Mouse (Mus musculus): ENCODE data around the gene Taf1. TPM values are rescaled to one million over a fixed set of nuclear protein-coding genes. Genes with fewer than 3 reads are reported as not detected.

Taf1 gene
- polyA plus RNA-seq, 1 experiment from 2014 or later, result 16.2 TPM

DNA sequence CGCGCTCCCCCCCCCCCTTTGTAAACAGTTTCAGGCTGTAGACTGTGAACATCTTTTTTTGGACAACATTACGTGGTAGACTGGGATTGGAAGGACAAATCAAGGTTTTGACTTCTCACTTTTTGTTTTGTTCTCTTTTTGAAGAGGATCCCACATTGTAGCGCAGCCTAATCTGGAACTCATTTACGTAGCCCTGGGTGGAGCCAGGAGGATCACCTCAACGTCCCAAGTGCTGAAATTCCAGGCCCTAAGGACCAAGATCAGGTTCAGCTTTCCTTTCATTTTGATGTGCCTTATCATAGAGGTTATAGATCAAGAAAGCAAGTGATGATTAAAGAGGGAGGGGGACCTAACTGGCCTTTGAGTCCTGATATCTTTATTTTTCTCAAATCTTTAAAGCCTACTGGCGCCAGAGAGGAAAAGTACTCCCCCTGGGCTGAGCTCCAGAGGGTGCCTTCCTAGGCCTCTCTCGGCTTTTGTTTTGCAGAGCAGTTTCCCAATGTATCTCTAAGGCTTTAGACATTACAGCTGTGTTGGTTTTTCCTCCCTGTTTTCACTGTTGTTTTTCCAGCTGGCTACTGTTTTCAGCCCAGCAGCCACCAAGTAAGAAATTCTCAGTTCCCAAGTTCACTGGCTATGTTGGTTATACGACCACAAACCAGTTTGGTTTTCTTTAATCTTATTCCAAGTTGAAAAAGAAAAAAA is 104.4 kb downstream of the Taf1 start:
- 19% methylated on average over 9 of the region's 9 CpGs for WGBS
- Histone ChIP-seq H3K27me3 (ENCODE audit: insufficient read depth, poor library complexity, severe bottlenecking) (peaks cover 34% of the 10 kb centered on the region), H3K36me3 (no peaks in the 10 kb centered on the region), H3K27ac (no peak overlapping the region), H3K9me3 (no peaks in the 10 kb centered on the region), H3K4me3 (no peak overlapping the region), H3K4me1 (replicated peaks) (no peaks in the 10 kb centered on the region; the same call in 1 of the 2 replicates)
- DNase-seq (ENCODE audit: low spot score), result no peak

DNA sequence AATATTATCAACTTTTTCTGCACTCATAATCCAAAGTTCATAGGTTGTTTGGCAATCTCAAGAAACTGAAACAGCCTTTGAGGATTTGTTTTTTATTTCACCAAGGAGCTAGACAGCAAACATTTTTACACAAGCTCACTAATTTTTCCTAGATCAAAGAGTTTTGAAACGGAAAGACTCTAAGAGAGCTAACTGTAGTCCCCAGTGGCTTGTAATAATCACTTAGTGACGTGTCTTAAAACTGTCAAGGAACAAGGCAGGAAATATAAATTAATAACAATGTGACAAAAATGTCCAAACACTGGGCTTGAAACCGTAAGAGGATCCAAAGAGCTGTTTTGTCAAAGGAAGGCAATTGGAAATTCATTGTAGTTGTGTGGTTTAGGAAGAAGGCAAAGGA is 106.3 kb downstream of the Taf1 start:
- peaks cover 4% of the 10 kb centered on the region; the same call in 1 of the 2 replicates for H3K4me1 ChIP-seq (replicated peaks)
- H3K27me3 ChIP-seq (ENCODE audit: insufficient read depth, poor library complexity, severe bottlenecking), result peaks cover 31% of the 10 kb centered on the region
- DNase-seq (ENCODE audit: low spot score), result no peak
- no peaks in the 10 kb centered on the region for H3K9me3 ChIP-seq
- 35% methylated on average over 3 of the region's 3 CpGs for WGBS
- peaks cover 2% of the 10 kb centered on the region for H3K36me3 ChIP-seq
- H3K4me3 ChIP-seq, result peak overlapping the region; percentile 71
- peak overlapping the region; percentile 92 for H3K27ac ChIP-seq

DNA sequence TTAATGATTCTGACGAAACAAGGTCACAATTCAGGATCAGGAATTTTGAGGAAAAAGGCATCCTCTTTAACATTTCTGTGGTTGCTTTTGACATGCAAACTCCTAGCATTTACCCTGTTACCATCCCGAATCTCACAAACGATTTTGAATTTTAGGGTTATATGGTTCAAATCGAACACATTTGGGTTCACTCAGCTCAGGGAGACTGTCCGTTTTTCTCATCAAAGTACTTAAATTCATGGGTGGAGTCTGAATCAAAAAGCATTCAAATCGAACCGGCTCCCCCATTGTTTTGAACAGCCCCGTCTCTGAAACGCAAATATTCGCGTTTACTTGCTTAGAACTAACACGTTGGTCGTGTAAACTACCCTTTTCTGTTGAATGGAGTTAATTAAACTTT is 106.8 kb downstream of the Taf1 start:
- peak overlapping the region; percentile 92 for H3K27ac ChIP-seq
- DNase-seq (ENCODE audit: low spot score), result peak; percentile 10
- H3K4me3 ChIP-seq, result peak overlapping the region; percentile 71
- peaks cover 4% of the 10 kb centered on the region; the same call in 1 of the 2 replicates for H3K4me1 ChIP-seq (replicated peaks)
- peaks cover 31% of the 10 kb centered on the region for H3K27me3 ChIP-seq (ENCODE audit: insufficient read depth, poor library complexity, severe bottlenecking)
- WGBS, result 16% methylated on average over 13 of the region's 13 CpGs
- H3K36me3 ChIP-seq, result peaks cover 7% of the 10 kb centered on the region
- no peaks in the 10 kb centered on the region for H3K9me3 ChIP-seq

DNA sequence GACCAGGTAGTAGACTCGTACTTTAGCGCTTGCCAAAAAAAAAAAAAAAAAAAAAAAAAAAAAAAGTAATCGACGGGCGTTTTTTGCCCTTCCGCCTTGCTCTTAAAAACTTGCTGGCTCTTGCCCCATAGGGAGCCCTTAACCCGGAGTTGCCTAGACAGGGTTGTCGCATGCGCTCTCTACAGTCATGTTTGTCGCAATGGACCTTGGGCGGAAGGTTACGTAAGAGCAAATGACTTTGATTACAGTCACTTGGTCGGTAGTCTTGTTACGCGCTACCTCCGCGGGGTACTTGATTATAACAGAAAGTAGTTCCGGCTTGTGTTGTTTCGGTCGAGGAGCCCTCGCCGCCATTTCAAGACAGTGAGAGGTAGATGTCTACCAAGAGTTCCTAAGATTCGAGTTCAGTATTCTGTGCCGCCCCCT is 107.2 kb downstream of the Taf1 start, which contains the start of gene Ogt:
TSS of gene Ogt (plus strand) at position 320 of the 426 bp plus-strand sequence.
- no peaks in the 10 kb centered on the region for H3K9me3 ChIP-seq
- peak within 1 kb of the TSS; percentile 92 for H3K27ac ChIP-seq
- WGBS, result 10% methylated on average over 24 of the region's 24 CpGs
- H3K36me3 ChIP-seq, result peaks cover 10% of the 10 kb centered on the region
- peaks cover 4% of the 10 kb centered on the region; the same call in 1 of the 2 replicates for H3K4me1 ChIP-seq (replicated peaks)
- H3K27me3 ChIP-seq (ENCODE audit: insufficient read depth, poor library complexity, severe bottlenecking), result peaks cover 31% of the 10 kb centered on the region
- peak; percentile 87 for DNase-seq (ENCODE audit: low spot score)
- peak within 1 kb of the TSS; percentile 71 for H3K4me3 ChIP-seq

DNA sequence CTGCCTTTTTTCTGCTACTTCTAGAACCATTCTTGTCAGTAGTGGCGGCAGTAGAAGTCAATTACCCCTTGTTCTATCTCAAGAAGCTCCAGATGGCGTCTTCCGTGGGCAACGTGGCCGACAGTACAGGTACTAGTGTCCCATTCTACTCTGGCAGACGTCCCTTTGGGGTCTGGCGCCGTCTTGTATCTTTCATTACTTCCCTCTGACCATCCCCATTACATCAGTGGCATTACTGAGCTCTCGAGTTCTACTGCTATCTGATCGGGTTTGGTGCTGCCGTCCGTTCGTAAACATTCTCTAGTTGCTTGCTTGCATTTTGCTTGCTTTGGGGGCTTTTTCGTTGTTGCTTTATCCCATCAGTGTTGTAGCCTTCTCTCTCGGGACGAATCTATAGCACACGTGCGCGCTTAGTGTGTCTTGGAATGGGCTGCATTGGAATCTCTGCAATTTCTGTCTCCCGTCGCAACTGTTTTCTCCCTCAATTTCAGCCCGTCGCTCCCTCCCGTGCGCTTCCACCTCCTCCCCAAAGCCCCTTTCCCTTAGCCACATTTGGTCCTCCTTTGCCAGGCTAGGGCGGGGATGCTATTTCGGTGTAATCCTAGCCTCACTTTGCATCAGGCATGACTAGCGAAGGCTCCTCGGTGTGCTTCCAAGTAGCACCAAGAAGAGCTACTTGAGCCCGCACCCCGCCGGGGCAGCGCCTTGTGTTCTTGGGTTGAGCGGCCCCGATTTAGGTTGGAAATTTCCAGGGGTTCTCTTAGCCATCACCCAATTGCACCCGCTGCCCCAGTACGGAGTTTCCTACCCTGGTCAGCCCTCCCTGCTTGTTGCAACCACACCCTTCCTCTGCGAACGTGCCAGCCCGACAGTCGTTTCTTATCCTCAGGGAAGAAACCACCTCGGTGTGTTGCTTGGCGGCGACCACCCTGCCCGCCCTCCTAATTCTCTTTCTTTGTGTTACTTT is 107.9 kb downstream of the Taf1 start:
- WGBS, result 15% methylated on average over 45 of the region's 45 CpGs
- Histone ChIP-seq H3K36me3 (peaks cover 16% of the 10 kb centered on the region), H3K27ac (peak overlapping the region; percentile 92), H3K27me3 (ENCODE audit: insufficient read depth, poor library complexity, severe bottlenecking) (peaks cover 31% of the 10 kb centered on the region), H3K9me3 (no peaks in the 10 kb centered on the region), H3K4me3 (peak overlapping the region; percentile 71), H3K4me1 (replicated peaks) (peaks cover 4% of the 10 kb centered on the region; the same call in 1 of the 2 replicates)
- peak; percentile 40 for DNase-seq (ENCODE audit: low spot score)

DNA sequence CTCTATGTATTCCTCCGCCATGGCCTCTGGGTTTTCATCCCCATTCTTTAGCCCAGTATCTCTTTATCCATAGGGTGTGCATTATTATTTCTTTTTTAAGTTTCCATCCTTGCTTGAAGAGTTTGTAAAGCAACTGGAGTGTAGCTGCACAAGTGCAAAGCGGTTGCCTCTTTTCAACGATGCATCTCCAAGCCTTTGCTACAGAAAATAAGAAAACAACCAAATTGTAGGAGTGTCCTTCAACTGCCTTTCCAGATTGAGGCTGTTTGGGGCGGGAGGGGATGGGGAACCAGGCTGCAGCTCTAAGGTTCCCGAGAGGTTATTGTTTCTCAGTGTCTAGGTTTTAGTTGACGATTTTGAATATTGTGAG is 108.6 kb downstream of the Taf1 start:
- WGBS, result 11% methylated on average over 6 of the region's 6 CpGs
- Histone ChIP-seq H3K27ac (peak overlapping the region; percentile 92), H3K27me3 (ENCODE audit: insufficient read depth, poor library complexity, severe bottlenecking) (peaks cover 31% of the 10 kb centered on the region), H3K4me1 (replicated peaks) (peaks cover 4% of the 10 kb centered on the region; the same call in 1 of the 2 replicates), H3K36me3 (peaks cover 21% of the 10 kb centered on the region), H3K9me3 (no peaks in the 10 kb centered on the region), H3K4me3 (peak overlapping the region; percentile 71)
- DNase-seq (ENCODE audit: low spot score), result no peak

DNA sequence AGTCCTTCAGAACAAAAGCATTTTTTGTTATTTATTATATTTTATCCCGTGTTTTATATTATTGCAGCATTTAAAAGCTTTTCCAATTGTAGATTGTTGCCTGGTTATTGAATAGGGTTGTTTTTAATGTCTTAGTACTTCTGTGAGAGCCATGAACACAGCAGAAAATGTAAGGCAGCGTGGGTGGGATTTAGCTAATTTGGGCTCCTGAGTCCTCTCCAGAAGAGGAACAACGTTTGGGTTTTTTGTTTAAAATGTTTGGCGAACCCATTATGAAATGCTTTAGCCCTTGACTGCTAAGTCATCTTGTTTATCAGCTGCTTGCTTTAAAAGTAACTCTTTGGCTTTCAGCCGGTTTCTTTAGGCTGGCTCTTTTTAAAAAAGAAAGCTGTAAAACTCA is 109.6 kb downstream of the Taf1 start:
- Histone ChIP-seq H3K27me3 (ENCODE audit: insufficient read depth, poor library complexity, severe bottlenecking) (peaks cover 29% of the 10 kb centered on the region), H3K27ac (peak overlapping the region; percentile 92; the same call in 1 of the 2 replicates), H3K4me1 (replicated peaks) (peaks cover 4% of the 10 kb centered on the region; the same call in 1 of the 2 replicates), H3K4me3 (peak overlapping the region; percentile 71), H3K36me3 (peaks cover 27% of the 10 kb centered on the region), H3K9me3 (no peaks in the 10 kb centered on the region)
- 25% methylated on average over 5 of the region's 5 CpGs for WGBS
- no peak for DNase-seq (ENCODE audit: low spot score)

DNA sequence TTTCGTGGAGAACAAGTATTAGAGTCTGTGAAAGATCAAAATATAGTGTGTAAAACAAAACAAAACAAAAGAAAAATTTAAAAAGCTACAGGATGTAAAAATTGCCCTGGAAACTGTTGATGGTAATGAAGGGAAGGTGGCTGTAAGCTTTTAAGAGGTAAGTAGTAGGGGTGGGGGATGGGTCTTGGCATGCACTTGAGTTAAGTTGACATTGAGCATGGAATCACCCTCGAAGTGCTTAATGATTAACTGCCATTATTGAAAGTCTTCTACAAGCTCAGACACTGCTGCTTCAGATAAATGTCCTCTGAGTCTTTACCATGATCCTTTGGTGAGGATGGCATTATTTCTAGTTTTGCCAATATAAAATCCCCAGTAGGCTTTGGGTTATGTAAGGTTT is 112.8 kb downstream of the Taf1 start:
- no peak for DNase-seq (ENCODE audit: low spot score)

DNA sequence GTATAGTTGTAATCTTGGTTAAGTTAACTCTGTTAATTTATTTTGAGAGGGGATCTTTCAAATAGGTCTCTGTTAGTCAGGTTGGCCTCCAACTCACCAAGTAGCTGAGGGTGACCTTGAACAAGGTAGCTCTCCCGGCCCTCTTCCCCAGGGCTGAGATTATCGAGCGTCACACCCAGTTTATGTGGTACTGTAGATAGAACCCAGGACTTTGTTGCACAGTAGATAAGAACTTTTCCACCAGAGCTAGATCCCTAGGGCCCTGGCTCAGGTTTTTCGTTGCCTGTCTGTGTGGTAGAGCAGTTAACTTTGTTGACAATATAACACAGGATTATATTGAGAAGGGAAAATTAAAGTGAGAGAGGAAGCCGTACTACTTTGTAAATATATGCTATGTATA is 114.1 kb downstream of the Taf1 start:
- 85% methylated on average over 5 of the region's 5 CpGs for WGBS
- Histone ChIP-seq H3K36me3 (peaks cover 50% of the 10 kb centered on the region), H3K27me3 (ENCODE audit: insufficient read depth, poor library complexity, severe bottlenecking) (no peaks in the 10 kb centered on the region)

More for the DNA sequence above, 112.8 kb downstream of the Taf1 start:
- Histone ChIP-seq H3K27ac (no peak overlapping the region), H3K4me3 (no peak overlapping the region), H3K9me3 (no peaks in the 10 kb centered on the region), H3K36me3 (peaks cover 37% of the 10 kb centered on the region), H3K4me1 (replicated peaks) (0 out of 2 replicates have a peak, but pooled peaks cover 4% of the 10 kb centered on the region), H3K27me3 (ENCODE audit: insufficient read depth, poor library complexity, severe bottlenecking) (peaks cover 11% of the 10 kb centered on the region)
- 76% methylated on average over 2 of the region's 2 CpGs for WGBS

More for the DNA sequence above, 114.1 kb downstream of the Taf1 start:
- 0 out of 2 replicates have a peak, but pooled peaks cover 4% of the 10 kb centered on the region for H3K4me1 ChIP-seq (replicated peaks)
- DNase-seq (ENCODE audit: low spot score), result no peak
- H3K9me3 ChIP-seq, result no peaks in the 10 kb centered on the region
- no peak overlapping the region for H3K4me3 ChIP-seq
- no peak overlapping the region for H3K27ac ChIP-seq

Other genes with a start within 250 kb of the Taf1 start
- gene Nlgn3, start 233.6 kb upstream of the Taf1 start, polyA plus RNA-seq (2016; fragmentation: Nextera tagmentation; extraction: Ambion mirVana), result 5.8 and 14.8 TPM in 2 replicates
- 0.46 TPM in 1 of 2 replicates, not detected in the other for gene Gjb1, start 156.4 kb upstream of the Taf1 start, polyA plus RNA-seq (2016; fragmentation: Nextera tagmentation; extraction: Ambion mirVana)
- gene Zmym3, start 111.9 kb upstream of the Taf1 start, polyA plus RNA-seq (2016; fragmentation: Nextera tagmentation; extraction: Ambion mirVana), result 21.4 and 22.0 TPM in 2 replicates
- 554 and 625 TPM in 2 replicates for gene Nono, start 103.4 kb upstream of the Taf1 start, polyA plus RNA-seq (2016; fragmentation: Nextera tagmentation; extraction: Ambion mirVana)
- 1.7 and 2.1 TPM in 2 replicates for gene Itgb1bp2, start 83.6 kb upstream of the Taf1 start, polyA plus RNA-seq (2016; fragmentation: Nextera tagmentation; extraction: Ambion mirVana)
- 138 and 140 TPM in 2 replicates for gene Ogt, start 107.3 kb downstream of the Taf1 start, polyA plus RNA-seq (2016; fragmentation: Nextera tagmentation; extraction: Ambion mirVana)
- gene Cxcr3, start 201.5 kb downstream of the Taf1 start, polyA plus RNA-seq (2016; fragmentation: Nextera tagmentation; extraction: Ambion mirVana), result not detected in 2 replicates

Data from hindbrain, embryonic 10.5 days (tissue).